Mouse (Mus musculus): Measurements from ENCODE around the gene Myl4. TPM values are rescaled to one million over a fixed set of nuclear protein-coding genes. Genes with fewer than 3 reads are reported as not detected.

Gene Myl4
- polyA plus RNA-seq, 1 experiment from 2014 or later: 8.7 TPM

DNA sequence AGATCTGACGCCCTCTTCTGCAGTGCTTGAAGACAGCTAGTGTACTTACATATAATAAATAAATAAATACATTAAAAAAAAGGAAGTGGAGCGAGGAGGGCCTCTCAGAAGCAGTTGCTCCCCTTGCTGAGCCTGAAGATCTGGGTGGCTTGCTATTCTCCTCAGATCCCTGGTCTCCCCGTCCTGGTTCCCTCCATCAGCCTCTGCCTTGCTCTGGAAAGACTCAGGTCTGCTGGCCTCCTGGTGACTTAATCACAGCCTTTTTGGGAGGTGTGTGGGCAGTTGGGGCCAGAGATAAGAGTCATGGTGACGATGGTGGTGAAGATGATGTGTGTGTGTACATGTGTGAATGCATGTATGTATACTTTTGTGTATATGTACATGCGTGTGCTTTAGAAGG, 78.1 kb downstream of the Myl4 start:
- ATAC-seq (ENCODE audit: low read depth): no peak

GRCm38 (mm10) chr11:104630185-104630835, 79.8 kb downstream of the Myl4 start:
- ATAC-seq (ENCODE audit: low read depth): no peak
- H3K27me3 ChIP-seq (ENCODE audit: control insufficient read depth, insufficient read depth, low read depth, low read length): no peaks in the 10 kb centered on the region
- peaks cover 5% of the 10 kb centered on the region; the same call in 1 of the 2 replicates for H3K4me1 ChIP-seq (ENCODE audit: control insufficient read depth, low read depth, low read length)
- no peak overlapping the region for H3K9ac ChIP-seq (ENCODE audit: low read depth, low read length)
- H3K27ac ChIP-seq (ENCODE audit: low read length): no peak overlapping the region
- WGBS (ENCODE audit: insufficient replicate concordance): 27% methylated on average over 7 of the region's 7 CpGs
- no peak overlapping the region for H3K4me3 ChIP-seq (ENCODE audit: low read depth, low read length)
- H3K36me3 ChIP-seq (ENCODE audit: control insufficient read depth, insufficient read depth): no peaks in the 10 kb centered on the region
- no peaks in the 10 kb centered on the region for H3K9me3 ChIP-seq (replicated peaks; ENCODE audit: control insufficient read depth, low read length)
- no peak overlapping the region for H3K4me2 ChIP-seq (ENCODE audit: low read depth, low read length)

More for the DNA sequence above, 78.1 kb downstream of the Myl4 start:
- Histone ChIP-seq H3K27me3 (ENCODE audit: control insufficient read depth, insufficient read depth, low read depth, low read length) (no peaks in the 10 kb centered on the region), H3K4me2 (ENCODE audit: low read depth, low read length) (no peak overlapping the region), H3K9ac (ENCODE audit: low read depth, low read length) (no peak overlapping the region), H3K36me3 (ENCODE audit: control insufficient read depth, insufficient read depth) (no peaks in the 10 kb centered on the region), H3K27ac (ENCODE audit: low read length) (no peak overlapping the region), H3K9me3 (replicated peaks; ENCODE audit: control insufficient read depth, low read length) (no peaks in the 10 kb centered on the region), H3K4me1 (ENCODE audit: control insufficient read depth, low read depth, low read length) (peaks cover 5% of the 10 kb centered on the region; the same call in 1 of the 2 replicates), H3K4me3 (ENCODE audit: low read depth, low read length) (no peak overlapping the region)
- 38% methylated on average over 5 of the region's 5 CpGs for WGBS (ENCODE audit: insufficient replicate concordance)

GRCm38 (mm10) chr11:104631306-104631705, 80.8 kb downstream of the Myl4 start:
- H3K27me3 ChIP-seq (ENCODE audit: control insufficient read depth, insufficient read depth, low read depth, low read length): no peaks in the 10 kb centered on the region
- H3K4me2 ChIP-seq (ENCODE audit: low read depth, low read length): no peak overlapping the region
- no peak for ATAC-seq (ENCODE audit: low read depth)
- H3K27ac ChIP-seq (ENCODE audit: low read length): no peak overlapping the region
- no peak overlapping the region for H3K4me3 ChIP-seq (ENCODE audit: low read depth, low read length)
- H3K9me3 ChIP-seq (replicated peaks; ENCODE audit: control insufficient read depth, low read length): no peaks in the 10 kb centered on the region
- WGBS (ENCODE audit: insufficient replicate concordance): 60% methylated on average over 1 of the region's 1 CpGs
- H3K4me1 ChIP-seq (ENCODE audit: control insufficient read depth, low read depth, low read length): peaks cover 1% of the 10 kb centered on the region; the same call in 1 of the 2 replicates
- H3K36me3 ChIP-seq (ENCODE audit: control insufficient read depth, insufficient read depth): no peaks in the 10 kb centered on the region
- no peak overlapping the region for H3K9ac ChIP-seq (ENCODE audit: low read depth, low read length)

- Histone ChIP-seq H3K36me3 (ENCODE audit: control insufficient read depth, insufficient read depth) (no peaks in the 10 kb centered on the region), H3K4me3 (ENCODE audit: low read depth, low read length) (no peak overlapping the region), H3K4me2 (ENCODE audit: low read depth, low read length) (no peak overlapping the region), H3K27ac (ENCODE audit: low read length) (no peak overlapping the region), H3K4me1 (ENCODE audit: control insufficient read depth, low read depth, low read length) (no peaks in the 10 kb centered on the region), H3K9me3 (replicated peaks; ENCODE audit: control insufficient read depth, low read length) (no peaks in the 10 kb centered on the region), H3K27me3 (ENCODE audit: control insufficient read depth, insufficient read depth, low read depth, low read length) (no peaks in the 10 kb centered on the region), H3K9ac (ENCODE audit: low read depth, low read length) (no peak overlapping the region)
- ATAC-seq (ENCODE audit: low read depth): no peak
- 60% methylated on average over 14 of the region's 14 CpGs for WGBS (ENCODE audit: insufficient replicate concordance)
Observed at GRCm38 (mm10) chr11:104637010-104637409, 86.5 kb downstream of the Myl4 start.

- H3K4me1 ChIP-seq (ENCODE audit: control insufficient read depth, low read depth, low read length): no peaks in the 10 kb centered on the region
- no peaks in the 10 kb centered on the region for H3K9me3 ChIP-seq (replicated peaks; ENCODE audit: control insufficient read depth, low read length)
- no peaks in the 10 kb centered on the region for H3K27me3 ChIP-seq (ENCODE audit: control insufficient read depth, insufficient read depth, low read depth, low read length)
- H3K9ac ChIP-seq (ENCODE audit: low read depth, low read length): no peak overlapping the region
- H3K27ac ChIP-seq (ENCODE audit: low read length): no peak overlapping the region
- no peak overlapping the region for H3K4me2 ChIP-seq (ENCODE audit: low read depth, low read length)
- no peaks in the 10 kb centered on the region for H3K36me3 ChIP-seq (ENCODE audit: control insufficient read depth, insufficient read depth)
- no peak overlapping the region for H3K4me3 ChIP-seq (ENCODE audit: low read depth, low read length)
- no peak for ATAC-seq (ENCODE audit: low read depth)
- 55% methylated on average over 5 of the region's 5 CpGs for WGBS (ENCODE audit: insufficient replicate concordance)
Observed at GRCm38 (mm10) chr11:104638006-104638405, 87.5 kb downstream of the Myl4 start.

- ATAC-seq (ENCODE audit: low read depth): no peak
- H3K27me3 ChIP-seq (ENCODE audit: control insufficient read depth, insufficient read depth, low read depth, low read length): no peaks in the 10 kb centered on the region
- 15% methylated on average over 2 of the region's 2 CpGs for WGBS (ENCODE audit: insufficient replicate concordance)
- H3K27ac ChIP-seq (ENCODE audit: low read length): no peak overlapping the region
- no peak overlapping the region for H3K9ac ChIP-seq (ENCODE audit: low read depth, low read length)
- H3K4me3 ChIP-seq (ENCODE audit: low read depth, low read length): no peak overlapping the region
- H3K4me1 ChIP-seq (ENCODE audit: control insufficient read depth, low read depth, low read length): no peaks in the 10 kb centered on the region
- no peaks in the 10 kb centered on the region for H3K9me3 ChIP-seq (replicated peaks; ENCODE audit: control insufficient read depth, low read length)
- H3K36me3 ChIP-seq (ENCODE audit: control insufficient read depth, insufficient read depth): no peaks in the 10 kb centered on the region
- no peak overlapping the region for H3K4me2 ChIP-seq (ENCODE audit: low read depth, low read length)
Observed at GRCm38 (mm10) chr11:104638906-104639305, 88.4 kb downstream of the Myl4 start.

- Histone ChIP-seq H3K27me3 (ENCODE audit: control insufficient read depth, insufficient read depth, low read depth, low read length) (no peaks in the 10 kb centered on the region), H3K27ac (ENCODE audit: low read length) (no peak overlapping the region), H3K4me1 (ENCODE audit: control insufficient read depth, low read depth, low read length) (no peaks in the 10 kb centered on the region), H3K36me3 (ENCODE audit: control insufficient read depth, insufficient read depth) (no peaks in the 10 kb centered on the region), H3K4me3 (ENCODE audit: low read depth, low read length) (no peak overlapping the region), H3K4me2 (ENCODE audit: low read depth, low read length) (no peak overlapping the region), H3K9me3 (replicated peaks; ENCODE audit: control insufficient read depth, low read length) (no peaks in the 10 kb centered on the region), H3K9ac (ENCODE audit: low read depth, low read length) (no peak overlapping the region)
- 75% methylated on average over 9 of the region's 9 CpGs for WGBS (ENCODE audit: insufficient replicate concordance)
- ATAC-seq (ENCODE audit: low read depth): no peak
Observed at GRCm38 (mm10) chr11:104639634-104640033, 89.2 kb downstream of the Myl4 start.

GRCm38 (mm10) chr11:104640894-104641293, 90.4 kb downstream of the Myl4 start:
- Histone ChIP-seq H3K36me3 (ENCODE audit: control insufficient read depth, insufficient read depth) (no peaks in the 10 kb centered on the region), H3K27ac (ENCODE audit: low read length) (no peak overlapping the region), H3K4me1 (ENCODE audit: control insufficient read depth, low read depth, low read length) (no peaks in the 10 kb centered on the region), H3K9me3 (replicated peaks; ENCODE audit: control insufficient read depth, low read length) (no peaks in the 10 kb centered on the region), H3K4me2 (ENCODE audit: low read depth, low read length) (no peak overlapping the region), H3K9ac (ENCODE audit: low read depth, low read length) (no peak overlapping the region), H3K4me3 (ENCODE audit: low read depth, low read length) (no peak overlapping the region), H3K27me3 (ENCODE audit: control insufficient read depth, insufficient read depth, low read depth, low read length) (no peaks in the 10 kb centered on the region)
- WGBS (ENCODE audit: insufficient replicate concordance): 51% methylated on average over 10 of the region's 10 CpGs
- ATAC-seq (ENCODE audit: low read depth): no peak

GRCm38 (mm10) chr11:104643236-104643635, 92.8 kb downstream of the Myl4 start:
- H3K9me3 ChIP-seq (replicated peaks; ENCODE audit: control insufficient read depth, low read length): no peaks in the 10 kb centered on the region
- 72% methylated on average over 4 of the region's 4 CpGs for WGBS (ENCODE audit: insufficient replicate concordance)
- no peak overlapping the region for H3K4me3 ChIP-seq (ENCODE audit: low read depth, low read length)
- ATAC-seq (ENCODE audit: low read depth): no peak
- H3K27ac ChIP-seq (ENCODE audit: low read length): no peak overlapping the region
- no peaks in the 10 kb centered on the region for H3K27me3 ChIP-seq (ENCODE audit: control insufficient read depth, insufficient read depth, low read depth, low read length)
- no peaks in the 10 kb centered on the region for H3K4me1 ChIP-seq (ENCODE audit: control insufficient read depth, low read depth, low read length)
- no peaks in the 10 kb centered on the region for H3K36me3 ChIP-seq (ENCODE audit: control insufficient read depth, insufficient read depth)
- H3K9ac ChIP-seq (ENCODE audit: low read depth, low read length): no peak overlapping the region
- no peak overlapping the region for H3K4me2 ChIP-seq (ENCODE audit: low read depth, low read length)

Measured in liver, embryonic 16.5 days (tissue).